Mouse (Mus musculus) right cerebral cortex, adult 18-20 months (tissue): Measurements from ENCODE around the gene Phpt1.

ENCODE experiments used
- DNase-seq: peaks from one replicate; pipeline ENCODE4 v3.0.0; 2022; ENCODE audit warnings: mixed read lengths

The Phpt1 gene

GRCm38 (mm10) chr2:25582466-25583119, 7.6 kb upstream of the Phpt1 start:
- DNase-seq, result peak; percentile 90

- DNase-seq, result peak; percentile 38
Measured at GRCm38 (mm10) chr2:25581901-25582301, 6.9 kb upstream of the Phpt1 start.

GRCm38 (mm10) chr2:25581294-25581864, 6.4 kb upstream of the Phpt1 start, which contains the start of gene Ajm1:
Gene Ajm1 (minus strand): TSS chr2:25581757.
- DNase-seq, result peak; percentile 88

- peak; percentile 47 for DNase-seq
Measured at GRCm38 (mm10) chr2:25580621-25581101, 5.6 kb upstream of the Phpt1 start.

- DNase-seq, result peak; percentile 65
Measured at GRCm38 (mm10) chr2:25579737-25580460, 4.9 kb upstream of the Phpt1 start.

- no peak for DNase-seq
Measured at GRCm38 (mm10) chr2:25578796-25579736, 4.0 kb upstream of the Phpt1 start.

GRCm38 (mm10) chr2:25577951-25578795, 3.1 kb upstream of the Phpt1 start:
- DNase-seq, result no peak

GRCm38 (mm10) chr2:25576965-25577891, 2.2 kb upstream of the Phpt1 start:
- peak; percentile 56 for DNase-seq

- DNase-seq, result peak; percentile 69
Measured at GRCm38 (mm10) chr2:25576028-25576850, 1.2 kb upstream of the Phpt1 start.

GRCm38 (mm10) chr2:25575432-25576027, 506 bp upstream of the Phpt1 start:
- no peak for DNase-seq

- no peak for DNase-seq
Measured at GRCm38 (mm10) chr2:25574136-25574535, 888 bp downstream of the Phpt1 start.

- no peak for DNase-seq
Measured at GRCm38 (mm10) chr2:25573068-25573467, 2.0 kb downstream of the Phpt1 start.

GRCm38 (mm10) chr2:25571221-25571620, 3.8 kb downstream of the Phpt1 start:
- DNase-seq, result no peak

- no peak for DNase-seq
Measured at GRCm38 (mm10) chr2:25569323-25569722, 5.7 kb downstream of the Phpt1 start.

GRCm38 (mm10) chr2:25568473-25569019, 6.5 kb downstream of the Phpt1 start:
- DNase-seq, result no peak

GRCm38 (mm10) chr2:25566558-25566957, 8.5 kb downstream of the Phpt1 start:
- DNase-seq, result no peak

- DNase-seq, result no peak
Measured at GRCm38 (mm10) chr2:25565741-25566140, 9.3 kb downstream of the Phpt1 start.

- DNase-seq, result no peak
Measured at GRCm38 (mm10) chr2:25561946-25562345, 13.1 kb downstream of the Phpt1 start.

GRCm38 (mm10) chr2:25560551-25560950, 14.5 kb downstream of the Phpt1 start:
- DNase-seq, result no peak
